Comparison of ENCODE assay signal across 9 mouse cellular contexts in the genomic region with DNA sequence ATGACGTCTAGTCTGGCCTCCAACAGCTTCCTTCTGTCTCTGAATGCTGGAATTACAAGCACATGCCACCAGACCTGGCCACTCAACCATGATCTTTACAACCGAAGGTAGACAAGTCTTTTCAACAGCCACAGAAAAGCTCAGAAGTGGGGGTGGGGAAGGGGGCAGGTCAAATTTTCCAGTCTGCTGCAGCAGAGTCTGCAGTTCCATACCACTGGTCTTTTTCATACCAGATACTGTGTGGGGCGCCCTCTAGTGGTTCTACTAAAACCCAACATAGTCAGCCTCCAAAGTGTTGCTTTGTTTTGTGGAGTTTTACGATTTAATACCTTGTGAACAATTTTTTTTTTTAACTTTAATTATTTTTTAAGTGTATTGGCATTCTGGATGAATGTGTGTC. TPM values are rescaled to one million over a fixed set of nuclear protein-coding genes. Genes with fewer than 3 reads are reported as not detected.
DNase-seq lines count a peak whose midpoint lies in the region; ATAC-seq and TF ChIP-seq lines count a peak whose summit lies in the region.
"Had no signal": no experiment of that assay in that cellular context is flagged by ENCODE, and none has a peak within 500 bp of the region (broad histone marks: within the 10 kb centered on the region; RNA-seq: fewer than 3 reads in every experiment).

No protein-coding gene starts in this region.

- no peak overlapping the region for H3K4me3 ChIP-seq in bone marrow, adult 2 months (replicated peaks; ENCODE audit: control insufficient read depth, low read depth, low read length)
- no peak overlapping the region for H3K4me3 ChIP-seq in kidney, adult 2 months (ENCODE audit: insufficient read depth, low read depth, low read length)
- no peak overlapping the region for H3K4me3 ChIP-seq in limb, embryonic 14.5 days (replicated peaks; ENCODE audit: low read length)
- H3K4me3 ChIP-seq: hindbrain, embryonic 15.5 days had no signal

- no peaks in the 10 kb centered on the region for H3K27me3 ChIP-seq in kidney, adult 2 months (replicated peaks; ENCODE audit: control insufficient read depth, insufficient read depth, low read length)
- no peaks in the 10 kb centered on the region for H3K27me3 ChIP-seq in limb, embryonic 14.5 days (ENCODE audit: control insufficient read depth, insufficient read depth, low read length)
- H3K27me3 ChIP-seq: hindbrain, embryonic 15.5 days had no signal

- no peak for TF ChIP-seq POLR2A in bone marrow, adult 2 months (IDR thresholded peaks at IDR 0.05; ENCODE audit: borderline replicate concordance, control insufficient read depth, low read depth, low read length)
- TF ChIP-seq POLR2A in kidney, adult 2 months (IDR thresholded peaks at IDR 0.05; ENCODE audit: low read depth, low read length), result no peak
- no peak for TF ChIP-seq POLR2A in limb, embryonic 14.5 days (IDR thresholded peaks at IDR 0.05; ENCODE audit: borderline replicate concordance, extremely low read depth, insufficient read depth, insufficient read length)

- TF ChIP-seq CTCF in bone marrow, adult 2 months (IDR thresholded peaks at IDR 0.05; ENCODE audit: control insufficient read depth, insufficient read depth, low read length), result peak; percentile 16; the same call in 1 of the 2 replicates
- TF ChIP-seq CTCF in kidney, adult 2 months (conservative IDR thresholded peaks at IDR 0.05; ENCODE audit: insufficient read depth, insufficient read length, low read depth, low read length), result peak; percentile 49

- no peak for ATAC-seq in limb, embryonic 14.5 days (ENCODE audit: low FRiP score, low read depth)

- H3K4me2 ChIP-seq in limb, embryonic 14.5 days (replicated peaks; ENCODE audit: low read depth, low read length, severe bottlenecking), result no peak overlapping the region

- DNase-seq in urinary bladder, adult 18-20 months (ENCODE audit: low spot score in 2 of 2), result peak; percentile 12 to 13
- no peak for DNase-seq in urinary bladder, adult 2 months (ENCODE audit: low spot score)
- peak; percentile 29 for DNase-seq in fibroblast of lung, adult 2 months (ENCODE audit: low read depth)
- DNase-seq in kidney, adult 2 months, result peak; percentile 77
- DNase-seq in limb, embryonic 14.5 days (ENCODE audit: low spot score), result peak; percentile 83
- DNase-seq in neural tube, embryonic 10.5 days (ENCODE audit: extremely low spot score, low spot score), result peak; percentile 70
- DNase-seq in thymus, postnatal 14 days, result peak; percentile 79

- no peaks in the 10 kb centered on the region for H3K36me3 ChIP-seq in kidney, adult 2 months (ENCODE audit: control insufficient read depth, insufficient read depth, low read length)
- peaks cover 21% of the 10 kb centered on the region for H3K36me3 ChIP-seq in limb, embryonic 14.5 days (ENCODE audit: control insufficient read depth, insufficient read depth, low read length)

- H3K9me3 ChIP-seq in limb, embryonic 14.5 days (ENCODE audit: control insufficient read depth, low read length), result no peaks in the 10 kb centered on the region
- H3K9me3 ChIP-seq: hindbrain, embryonic 15.5 days had no signal

- 9% methylated on average over 4 of the region's 4 CpGs for WGBS in bone marrow, adult 2 months
- WGBS in kidney, adult 2 months, result 7% methylated on average over 4 of the region's 4 CpGs
- 23% methylated on average over 4 of the region's 4 CpGs for WGBS in limb, embryonic 14.5 days

- H3K9ac ChIP-seq in limb, embryonic 14.5 days (ENCODE audit: low read depth, low read length, severe bottlenecking), result no peak overlapping the region
- H3K9ac ChIP-seq: hindbrain, embryonic 15.5 days had no signal

- H3K4me1 ChIP-seq in bone marrow, adult 2 months (ENCODE audit: control insufficient read depth, insufficient read depth, low read length), result peaks cover 1% of the 10 kb centered on the region; the same call in 1 of the 2 replicates
- H3K4me1 ChIP-seq in kidney, adult 2 months (ENCODE audit: control insufficient read depth, insufficient read depth, low read length), result peaks cover 14% of the 10 kb centered on the region; the same call in 1 of the 2 replicates
- peaks cover 10% of the 10 kb centered on the region for H3K4me1 ChIP-seq in limb, embryonic 14.5 days (ENCODE audit: control insufficient read depth, insufficient read depth, low read length)

- no peak overlapping the region for H3K27ac ChIP-seq in bone marrow, adult 2 months (ENCODE audit: control insufficient read depth, insufficient read depth, low read depth, low read length, poor library complexity)
- no peak overlapping the region for H3K27ac ChIP-seq in kidney, adult 2 months (ENCODE audit: insufficient read depth, low read depth, low read length)
- H3K27ac ChIP-seq in limb, embryonic 14.5 days (replicated peaks; ENCODE audit: low read depth, low read length), result no peak overlapping the region
- H3K27ac ChIP-seq: hindbrain, embryonic 15.5 days had no signal

RNA-seq across cellular contexts. Expression of gene 1700030J22Rik, which starts 1.4 kb away (rescaled TPM):
- 0.47 TPM in 2 replicates for polyA plus RNA-seq in urinary bladder, adult 2 months (2012; rRNA removed)
- 0.85 TPM in 1 of 2 replicates, not detected in the other for polyA plus RNA-seq in bone marrow, adult 2 months (2011; ENCODE audit: insufficient read depth, insufficient read length, low replicate concordance, missing spikeins)
- polyA plus RNA-seq in kidney, adult 2 months (2012; rRNA removed), result 1.4 TPM in 2 replicates
- polyA plus RNA-seq in limb, embryonic 14.5 days (2012; rRNA removed), result 1.1 and 1.4 TPM in 2 replicates
- 0.74 and 0.95 TPM in 2 replicates for polyA plus RNA-seq in limb, embryonic 14.5 days (2014; fragmentation: Nextera tagmentation; extraction: Ambion mirVana)

RNA-seq across cellular contexts. Expression of gene Gcsh, which starts 13.2 kb away (rescaled TPM):
- polyA plus RNA-seq in urinary bladder, adult 2 months (2012; rRNA removed), result 60.5 and 70.1 TPM in 2 replicates
- polyA plus RNA-seq in bone marrow, adult 2 months (2011; ENCODE audit: insufficient read depth, insufficient read length, low replicate concordance, missing spikeins), result 6.8 and 29.3 TPM in 2 replicates
- 96.5 and 113 TPM in 2 replicates for polyA plus RNA-seq in kidney, adult 2 months (2012; rRNA removed)
- polyA plus RNA-seq in limb, embryonic 14.5 days (2012; rRNA removed), result 55.5 and 68.2 TPM in 2 replicates
- 121 and 122 TPM in 2 replicates for polyA plus RNA-seq in limb, embryonic 14.5 days (2014; fragmentation: Nextera tagmentation; extraction: Ambion mirVana)

RNA-seq across cellular contexts. Expression of gene Atmin, which starts 36.9 kb away (rescaled TPM):
- polyA plus RNA-seq in urinary bladder, adult 2 months (2012; rRNA removed), result 11.2 and 13.4 TPM in 2 replicates
- polyA plus RNA-seq in bone marrow, adult 2 months (2011; ENCODE audit: insufficient read depth, insufficient read length, low replicate concordance, missing spikeins), result 3.8 and 4.9 TPM in 2 replicates
- polyA plus RNA-seq in kidney, adult 2 months (2012; rRNA removed), result 15.9 and 17.1 TPM in 2 replicates
- 10.6 and 11.7 TPM in 2 replicates for polyA plus RNA-seq in limb, embryonic 14.5 days (2012; rRNA removed)
- 11.4 and 11.8 TPM in 2 replicates for polyA plus RNA-seq in limb, embryonic 14.5 days (2014; fragmentation: Nextera tagmentation; extraction: Ambion mirVana)

RNA-seq across cellular contexts. Expression of gene Cenpn, which starts 58.6 kb away (rescaled TPM):
- 2.2 and 2.8 TPM in 2 replicates for polyA plus RNA-seq in urinary bladder, adult 2 months (2012; rRNA removed)
- polyA plus RNA-seq in bone marrow, adult 2 months (2011; ENCODE audit: insufficient read depth, insufficient read length, low replicate concordance, missing spikeins), result 18.4 and 21.8 TPM in 2 replicates
- polyA plus RNA-seq in kidney, adult 2 months (2012; rRNA removed), result 0.89 and 1.2 TPM in 2 replicates
- 36.8 and 39.7 TPM in 2 replicates for polyA plus RNA-seq in limb, embryonic 14.5 days (2012; rRNA removed)
- polyA plus RNA-seq in limb, embryonic 14.5 days (2014; fragmentation: Nextera tagmentation; extraction: Ambion mirVana), result 31.3 and 34.2 TPM in 2 replicates

RNA-seq across cellular contexts. Expression of gene Cmc2, which starts 58.9 kb away (rescaled TPM):
- polyA plus RNA-seq in urinary bladder, adult 2 months (2012; rRNA removed), result 10.1 and 11.3 TPM in 2 replicates
- 51.2 and 63.1 TPM in 2 replicates for polyA plus RNA-seq in bone marrow, adult 2 months (2011; ENCODE audit: insufficient read depth, insufficient read length, low replicate concordance, missing spikeins)
- 13.0 and 17.7 TPM in 2 replicates for polyA plus RNA-seq in kidney, adult 2 months (2012; rRNA removed)
- 21.0 and 29.0 TPM in 2 replicates for polyA plus RNA-seq in limb, embryonic 14.5 days (2012; rRNA removed)
- 69.3 and 74.7 TPM in 2 replicates for polyA plus RNA-seq in limb, embryonic 14.5 days (2014; fragmentation: Nextera tagmentation; extraction: Ambion mirVana)
